Mouse (Mus musculus) MEL (cell line): ENCODE results near the gene Pbp2.

Experiments used
- CHD1 ChIP-seq: IDR thresholded peaks from 2 replicates; pipeline ENCODE4 v1.6.1; 2012; ENCODE audit warnings: low read depth, mild to moderate bottlenecking, inconsistent platforms, low read length, improper control_type of control experiment
- CHD2 ChIP-seq: IDR thresholded peaks from 2 replicates; pipeline ENCODE4 v1.6.1; 2011; ENCODE audit warnings: low read length, improper control_type of control experiment
- CTCF ChIP-seq, 3 experiments: IDR thresholded peaks in 2 of 3; conservative IDR thresholded peaks in 1 of 3; 2 replicates each; pipeline ENCODE4 v1.5.1; 2011 to 2012; ENCODE audit warnings: low read length in 3 of 3, low read depth in 2 of 3, mild to moderate bottlenecking in 2 of 3, improper control_type of control experiment in 1 of 3, inconsistent platforms in 1 of 3, mixed read lengths in 1 of 3, moderate library complexity in 1 of 3; ENCODE audit not compliant: control insufficient read depth in 1 of 3, insufficient read depth in 1 of 3, poor library complexity in 1 of 3, severe bottlenecking in 1 of 3
- E2F4 ChIP-seq: IDR thresholded peaks from 2 replicates; pipeline ENCODE4 v1.6.1; 2011; ENCODE audit warnings: low read depth, low read length, improper control_type of control experiment, borderline replicate concordance
- MAX ChIP-seq: IDR thresholded peaks from 2 replicates; pipeline ENCODE4 v1.6.1; 2011; ENCODE audit warnings: low read length, improper control_type of control experiment
- MAZ ChIP-seq: IDR thresholded peaks from 2 replicates; pipeline ENCODE4 v1.6.1; 2012; ENCODE audit warnings: low read depth, mild to moderate bottlenecking, inconsistent platforms, low read length, improper control_type of control experiment
- NELFE ChIP-seq: IDR thresholded peaks from 2 replicates; pipeline ENCODE4 v1.6.1; 2011; ENCODE audit warnings: low read depth, low read length, improper control_type of control experiment
- POLR2A ChIP-seq, 2 experiments: IDR thresholded peaks; 2 replicates each; pipeline ENCODE4 v1.6.1; 2011 to 2012; ENCODE audit warnings: low read length in 2 of 2, mild to moderate bottlenecking in 2 of 2, control low read depth in 1 of 2, improper control_type of control experiment in 1 of 2, low read depth in 1 of 2, moderate library complexity in 1 of 2; ENCODE audit not compliant: control insufficient read depth in 1 of 2, insufficient read depth in 1 of 2, poor library complexity in 1 of 2
- RAD21 ChIP-seq: IDR thresholded peaks from 2 replicates; pipeline ENCODE4 v1.6.1; 2011; ENCODE audit warnings: mild to moderate bottlenecking, low read depth, low read length, improper control_type of control experiment
- RCOR1 ChIP-seq: IDR thresholded peaks from 2 replicates; pipeline ENCODE4 v1.6.1; 2012; ENCODE audit warnings: low read depth, mild to moderate bottlenecking, inconsistent platforms, low read length, improper control_type of control experiment
- USF2 ChIP-seq, 2 experiments: IDR thresholded peaks; 2 replicates each; pipeline ENCODE4 v1.6.1; 2011 to 2012; ENCODE audit warnings: improper control_type of control experiment in 2 of 2, low read length in 2 of 2, borderline replicate concordance in 1 of 2, inconsistent platforms in 1 of 2, low read depth in 1 of 2, mild to moderate bottlenecking in 1 of 2; ENCODE audit not compliant: insufficient read depth in 1 of 2
- ZMIZ1 ChIP-seq: IDR thresholded peaks from 2 replicates; pipeline ENCODE4 v1.6.1; 2012; ENCODE audit warnings: low read depth, mild to moderate bottlenecking, inconsistent platforms, low read length, improper control_type of control experiment, moderate library complexity

- no peak for TF ChIP-seq CTCF (IDR thresholded peaks at IDR 0.05 in 2 of 3, conservative IDR thresholded peaks at IDR 0.05 in 1 of 3; ENCODE audit: control insufficient read depth in 1 of 3, insufficient read depth in 1 of 3, low read depth in 2 of 3, low read length in 3 of 3, poor library complexity in 1 of 3, severe bottlenecking in 1 of 3)
- TF ChIP-seq MAZ: no peak
- TF ChIP-seq MAX: no peak
- TF ChIP-seq CHD2: no peak
- TF ChIP-seq RAD21: no peak
- no peak for TF ChIP-seq NELFE
- TF ChIP-seq RCOR1: no peak
- TF ChIP-seq POLR2A (IDR thresholded peaks at IDR 0.05; ENCODE audit: control insufficient read depth in 1 of 2, insufficient read depth in 1 of 2, low read depth in 1 of 2, low read length in 2 of 2, poor library complexity in 1 of 2): no peak
- TF ChIP-seq CHD1: no peak
- TF ChIP-seq USF2 (IDR thresholded peaks at IDR 0.05; ENCODE audit: borderline replicate concordance in 1 of 2, insufficient read depth in 1 of 2, low read depth in 1 of 2, low read length in 2 of 2): no peak
- no peak for TF ChIP-seq ZMIZ1
- no peak for TF ChIP-seq E2F4
These were observed 9.7 kb downstream of the Pbp2 start for GRCm38 (mm10) chr6:135300469-135300868.
